In the genomic region with DNA sequence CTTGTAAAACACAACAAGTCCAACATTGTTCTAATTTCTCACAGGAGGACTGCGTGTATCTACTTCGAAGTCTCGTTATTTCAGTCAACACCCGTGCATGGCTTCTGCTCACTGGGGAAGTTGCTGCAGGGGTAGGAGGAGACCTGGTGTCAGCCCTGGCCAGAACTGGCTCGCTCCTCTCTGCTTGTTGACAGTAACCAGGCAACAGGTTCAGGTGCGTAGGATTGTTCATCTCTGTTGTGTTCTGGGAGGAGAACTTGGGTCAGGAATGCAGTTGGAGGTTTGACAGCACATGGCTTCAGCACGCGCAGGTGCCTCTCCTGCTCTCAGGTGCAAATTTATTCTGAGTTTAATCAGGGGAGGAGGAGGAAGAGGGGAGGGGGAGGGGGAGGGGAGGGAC, we compare ENCODE assay signal across 17 mouse cellular contexts. TPM values are rescaled to one million over a fixed set of nuclear protein-coding genes. Genes with fewer than 3 reads are reported as not detected.
DNase-seq lines count a peak whose midpoint lies in the region.
"Had no signal": no experiment of that assay in that cellular context is flagged by ENCODE, and none has a peak within 500 bp of the region (broad histone marks: within the 10 kb centered on the region; RNA-seq: fewer than 3 reads in every experiment).

No protein-coding gene starts in this region.

- DNase-seq in thymus, postnatal 0 days (ENCODE audit: low spot score): peak; percentile 42
- DNase-seq in thymus, postnatal 10 days (ENCODE audit: low spot score in 2 of 2): no peak
- DNase-seq in induced T-regulatory cell, adult 2 months (ENCODE audit: low read depth): peak; percentile 41
- peak; percentile 29 for DNase-seq in thymus, postnatal 14 days
- DNase-seq in adrenal gland, adult 2 months: no peak
- DNase-seq in kidney, postnatal 25 days: no peak
- no peak for DNase-seq in kidney, postnatal 4 days
- DNase-seq: adrenal gland, postnatal 36 days; B cell, adult 2 months; cerebellum, adult 9-11 months; heart, postnatal 4 days; kidney, adult 9 months; kidney, postnatal 14 days; layer of hippocampus, postnatal 36 days; liver, postnatal 0 days; right cerebral cortex, adult 18-20 months; right cerebral cortex, postnatal 4 days had no signal

RNA-seq across cellular contexts. Expression of a gene that starts 5.3 kb away (rescaled TPM):
- 296 and 339 TPM in 2 replicates for polyA plus RNA-seq in thymus, postnatal 0 days (2015; fragmentation: Nextera tagmentation; extraction: Ambion mirVana)
- 10 to 100 TPM; 90.6 to 94.6 TPM for total RNA-seq in adrenal gland, adult 2 months (2021)
- polyA plus RNA-seq in adrenal gland, adult 2 months (2012; rRNA removed): 197 and 256 TPM in 2 replicates

Comparison
In these comparisons a context has a peak if more than half of its experiments do, and no peak if none do; other contexts are left out.
1. DNase-seq: peak in thymus, postnatal 0 days (single experiment), induced T-regulatory cell, adult 2 months (single experiment) and thymus, postnatal 14 days (single experiment); none in thymus, postnatal 10 days (0 of 2), adrenal gland, adult 2 months (single experiment), kidney, postnatal 25 days (0 of 2) and kidney, postnatal 4 days (0 of 2).